Mouse (Mus musculus): ENCODE measurements at regions not wholly inside any gene's neighbourhood (a gene's known extent, or its start where the extent isn't known, plus 50 kb on each side); places are given as distances from the start of the nearest gene placed in this dataset.

DNA sequence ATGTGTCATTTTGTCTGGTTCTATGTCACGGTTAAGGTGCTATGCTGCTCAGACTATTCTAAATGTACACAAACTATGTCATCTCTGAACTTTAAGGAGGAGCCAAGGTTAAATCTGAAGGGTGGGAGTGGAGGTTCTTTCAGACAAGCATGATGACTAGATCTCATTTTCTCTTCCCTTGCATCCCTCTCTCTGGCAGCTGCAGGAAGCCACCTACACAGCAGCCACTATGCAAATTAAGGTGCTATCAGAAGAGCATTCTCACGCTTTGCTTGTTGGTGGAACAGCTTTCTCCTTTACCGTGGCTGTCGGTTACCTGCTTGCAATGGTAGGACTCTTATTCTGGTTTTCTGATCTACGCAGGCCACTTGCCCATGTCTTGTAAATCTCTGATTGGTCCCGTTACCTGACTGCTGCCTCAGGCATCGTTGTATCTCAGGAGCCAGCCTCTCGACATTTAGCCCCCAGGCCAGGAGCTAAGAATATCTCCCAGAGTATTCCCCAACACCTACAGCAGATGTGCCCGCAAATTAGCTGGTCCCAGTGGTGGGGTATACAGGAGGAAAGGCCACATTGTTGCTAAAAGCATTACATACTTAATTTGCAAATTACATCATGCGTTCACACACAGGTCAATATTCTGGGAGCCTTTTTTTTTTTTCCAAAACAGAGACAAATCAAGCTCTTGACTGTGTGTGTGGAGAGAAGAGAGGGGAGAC lies 192.6 kb downstream of the Emx2 start:
- no peaks in the 10 kb centered on the region for H3K27me3 ChIP-seq
- 72% methylated on average over 10 of the region's 10 CpGs for WGBS
- H3K4me3 ChIP-seq = no peak overlapping the region
- no peak overlapping the region for H3K4me2 ChIP-seq (replicated peaks)
- H3K36me3 ChIP-seq = no peaks in the 10 kb centered on the region
- H3K4me1 ChIP-seq = no peaks in the 10 kb centered on the region
- ATAC-seq (ENCODE audit: low FRiP score) = no peak
- no peak overlapping the region for H3K9ac ChIP-seq
- H3K27ac ChIP-seq = no peak overlapping the region
- no peaks in the 10 kb centered on the region for H3K9me3 ChIP-seq (replicated peaks)

DNA sequence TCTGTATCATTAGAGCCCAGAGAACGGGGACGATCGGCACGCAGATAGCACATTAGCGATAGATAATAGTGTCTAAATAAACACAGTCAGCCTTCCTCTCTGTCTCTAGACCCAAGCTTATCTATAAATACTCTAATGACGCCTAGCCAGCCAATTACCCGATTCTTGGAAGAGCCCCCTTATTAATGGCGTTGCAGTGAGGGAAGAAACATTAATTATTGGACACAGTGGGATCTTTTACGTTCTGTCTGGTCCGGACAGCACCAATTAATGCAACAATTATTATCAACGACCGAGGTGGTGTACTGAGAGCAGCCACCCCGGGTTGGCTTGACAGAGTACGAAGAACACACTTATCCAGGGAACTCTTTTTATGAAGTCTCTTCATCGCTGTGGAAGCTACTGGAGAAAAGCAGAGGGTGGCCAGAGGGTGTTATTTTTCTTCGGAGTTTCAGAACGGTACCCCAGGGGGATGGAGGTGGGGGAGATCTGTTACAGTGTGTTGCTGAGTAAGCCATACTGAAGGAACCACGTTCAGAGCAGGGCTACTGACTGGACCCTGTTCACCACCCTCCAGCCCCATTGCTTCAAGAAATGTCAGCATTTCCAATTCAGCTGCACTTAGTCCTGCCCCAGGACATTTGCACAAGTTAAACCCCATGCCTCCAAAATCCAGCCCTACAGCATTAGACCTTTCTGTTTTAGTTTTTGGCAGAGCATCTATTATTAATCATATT lies 195.6 kb downstream of the Emx2 start:
- no peak overlapping the region for H3K4me3 ChIP-seq
- H3K4me1 ChIP-seq = no peaks in the 10 kb centered on the region
- H3K9me3 ChIP-seq (replicated peaks) = no peaks in the 10 kb centered on the region
- no peaks in the 10 kb centered on the region for H3K27me3 ChIP-seq
- no peak for ATAC-seq (ENCODE audit: low FRiP score)
- H3K27ac ChIP-seq = no peak overlapping the region
- no peak overlapping the region for H3K4me2 ChIP-seq (replicated peaks)
- WGBS = 63% methylated on average over 18 of the region's 18 CpGs
- H3K9ac ChIP-seq = no peak overlapping the region
- no peaks in the 10 kb centered on the region for H3K36me3 ChIP-seq

DNA sequence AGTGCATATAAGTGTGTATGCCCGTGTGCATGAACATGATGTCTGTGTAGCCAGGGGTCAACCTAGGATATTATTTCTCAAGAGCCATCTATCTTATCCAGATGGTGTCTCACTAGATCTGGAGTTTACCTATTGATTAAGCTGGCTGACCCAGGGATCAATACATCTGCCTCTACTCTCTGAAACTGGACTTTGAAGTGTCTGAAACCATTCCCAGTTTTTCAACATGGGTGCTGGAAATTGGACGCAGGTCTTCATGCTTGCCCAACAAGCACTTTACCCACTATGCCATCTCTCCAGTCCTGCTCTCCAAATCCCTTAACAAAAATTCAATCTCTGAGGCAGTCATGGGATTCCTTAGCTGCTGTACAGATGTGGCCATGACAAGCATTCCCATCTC lies 197.1 kb downstream of the Emx2 start:
- Histone ChIP-seq H3K27ac (no peak overlapping the region), H3K4me1 (no peaks in the 10 kb centered on the region), H3K4me2 (replicated peaks) (no peak overlapping the region), H3K27me3 (no peaks in the 10 kb centered on the region), H3K9ac (no peak overlapping the region), H3K36me3 (no peaks in the 10 kb centered on the region), H3K4me3 (no peak overlapping the region), H3K9me3 (replicated peaks) (no peaks in the 10 kb centered on the region)
- WGBS = 89% methylated on average over 2 of the region's 2 CpGs
- ATAC-seq (ENCODE audit: low FRiP score) = no peak

DNA sequence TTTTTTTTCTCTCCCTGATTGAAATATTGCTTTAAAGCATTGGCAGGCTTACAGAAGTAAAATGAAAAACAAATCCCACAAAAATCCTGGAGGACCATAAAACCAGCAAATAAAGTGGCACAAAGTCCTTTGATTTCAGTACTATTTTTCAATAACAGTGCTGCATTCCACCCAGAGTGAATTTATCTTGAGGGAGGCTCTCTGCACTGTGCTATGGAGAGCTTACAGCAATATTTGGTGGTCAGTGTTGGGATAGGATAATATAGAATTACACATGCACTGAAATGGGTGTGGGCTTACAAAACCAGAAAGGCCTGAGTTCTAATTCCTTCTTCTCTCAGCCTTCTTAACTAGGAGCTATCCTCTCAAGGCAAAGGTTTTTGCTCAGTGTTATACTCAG lies 211.6 kb downstream of the Emx2 start:
- Histone ChIP-seq H3K36me3 (no peaks in the 10 kb centered on the region), H3K27ac (no peak overlapping the region), H3K9me3 (replicated peaks) (no peaks in the 10 kb centered on the region), H3K27me3 (no peaks in the 10 kb centered on the region), H3K4me3 (no peak overlapping the region), H3K4me2 (replicated peaks) (no peak overlapping the region), H3K4me1 (no peaks in the 10 kb centered on the region), H3K9ac (no peak overlapping the region)
- ATAC-seq (ENCODE audit: low FRiP score) = no peak

DNA sequence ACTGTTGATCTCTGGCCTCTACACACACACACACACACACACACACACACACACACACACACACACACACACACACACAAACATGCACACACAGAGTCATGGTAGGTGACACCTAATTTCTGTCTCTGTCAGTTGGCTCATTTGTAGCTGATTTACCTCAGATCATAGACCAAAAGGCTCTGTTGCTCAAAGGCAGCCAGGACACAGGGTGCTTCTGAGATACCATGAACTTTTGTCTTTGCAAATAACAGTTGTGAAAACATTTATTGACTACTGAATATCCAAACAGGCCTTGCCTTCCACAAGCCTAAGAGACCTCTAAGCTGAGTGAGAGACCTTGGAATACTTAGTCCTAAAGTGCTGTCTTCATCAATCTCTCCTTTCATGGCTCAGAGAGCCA lies 215.4 kb downstream of the Emx2 start:
- ATAC-seq (ENCODE audit: low FRiP score) = no peak
- H3K4me3 ChIP-seq = no peak overlapping the region
- no peak overlapping the region for H3K4me2 ChIP-seq (replicated peaks)
- H3K4me1 ChIP-seq = no peaks in the 10 kb centered on the region
- no peaks in the 10 kb centered on the region for H3K27me3 ChIP-seq
- no peak overlapping the region for H3K9ac ChIP-seq
- H3K27ac ChIP-seq = no peak overlapping the region
- no peaks in the 10 kb centered on the region for H3K36me3 ChIP-seq
- H3K9me3 ChIP-seq (replicated peaks) = no peaks in the 10 kb centered on the region

DNA sequence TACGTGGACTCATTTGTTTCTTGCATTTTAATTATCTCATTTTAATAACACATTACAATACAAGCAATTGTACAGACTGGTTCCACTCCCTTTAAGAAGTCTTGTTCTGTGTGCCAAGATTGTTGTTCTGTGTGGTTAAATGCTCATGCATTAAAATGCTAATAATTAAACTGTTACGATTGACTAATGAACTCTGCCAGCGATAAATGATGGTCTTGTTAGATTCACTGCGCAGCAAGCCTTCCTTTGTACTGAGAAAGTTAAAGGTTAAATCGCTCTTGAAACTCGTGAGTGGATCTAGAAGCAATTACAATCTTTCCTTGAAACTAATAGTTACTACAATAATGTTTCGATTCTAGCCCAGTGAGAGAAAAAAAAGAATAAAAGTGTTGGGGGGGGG lies 221.0 kb downstream of the Emx2 start:
- no peaks in the 10 kb centered on the region for H3K27me3 ChIP-seq
- WGBS = 70% methylated on average over 7 of the region's 7 CpGs
- no peaks in the 10 kb centered on the region for H3K36me3 ChIP-seq
- no peak overlapping the region for H3K4me3 ChIP-seq
- ATAC-seq (ENCODE audit: low FRiP score) = no peak
- no peak overlapping the region for H3K9ac ChIP-seq
- no peak overlapping the region for H3K4me2 ChIP-seq (replicated peaks)
- H3K27ac ChIP-seq = no peak overlapping the region
- H3K4me1 ChIP-seq = no peaks in the 10 kb centered on the region
- no peaks in the 10 kb centered on the region for H3K9me3 ChIP-seq (replicated peaks)

DNA sequence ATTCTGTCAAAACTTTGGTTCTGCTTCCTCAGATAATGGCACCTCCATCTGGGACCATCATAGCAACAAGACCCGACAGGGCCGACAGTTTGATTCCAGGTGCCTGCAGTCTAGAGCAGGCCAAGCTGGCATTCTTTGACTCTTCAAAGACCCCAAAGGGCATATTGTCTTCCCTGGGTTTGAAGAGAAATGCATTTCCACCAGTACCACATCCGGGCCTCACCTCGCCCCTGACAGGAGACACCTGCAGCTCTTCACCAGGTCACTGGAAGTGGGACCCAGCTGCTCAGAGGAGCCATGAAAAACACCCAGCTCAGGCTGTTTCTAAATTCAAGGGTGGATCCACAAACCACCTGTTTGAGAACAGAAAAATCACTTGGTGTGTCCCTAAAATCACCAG lies 222.2 kb downstream of the Emx2 start:
- Histone ChIP-seq H3K4me3 (no peak overlapping the region), H3K4me1 (no peaks in the 10 kb centered on the region; the same call in 1 of the 2 replicates), H3K9ac (no peak overlapping the region), H3K4me2 (replicated peaks) (no peak overlapping the region), H3K9me3 (replicated peaks) (no peaks in the 10 kb centered on the region), H3K27ac (no peak overlapping the region), H3K27me3 (no peaks in the 10 kb centered on the region), H3K36me3 (no peaks in the 10 kb centered on the region)
- WGBS = 95% methylated on average over 4 of the region's 4 CpGs
- no peak for ATAC-seq (ENCODE audit: low FRiP score)

DNA sequence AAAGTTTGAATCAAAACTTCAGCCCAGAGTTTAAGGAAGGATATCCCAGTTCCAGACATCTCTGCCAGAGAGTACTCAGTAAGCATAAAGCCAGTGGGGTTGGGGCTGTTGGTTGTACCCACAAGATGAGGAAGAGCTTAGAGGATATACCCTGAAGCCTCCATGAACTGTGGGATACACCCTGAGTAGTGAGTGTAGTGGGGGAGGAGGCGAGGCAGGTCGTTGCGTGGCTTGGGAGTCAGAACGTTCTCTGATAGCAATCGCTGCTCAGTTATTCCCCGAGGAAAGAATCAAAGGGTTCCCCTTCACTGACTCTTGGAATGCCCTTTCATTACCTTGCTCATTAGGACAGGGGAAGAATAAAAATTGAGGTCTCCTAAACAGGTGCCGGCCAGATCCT lies 226.1 kb downstream of the Emx2 start:
- no peak overlapping the region for H3K9ac ChIP-seq

DNA sequence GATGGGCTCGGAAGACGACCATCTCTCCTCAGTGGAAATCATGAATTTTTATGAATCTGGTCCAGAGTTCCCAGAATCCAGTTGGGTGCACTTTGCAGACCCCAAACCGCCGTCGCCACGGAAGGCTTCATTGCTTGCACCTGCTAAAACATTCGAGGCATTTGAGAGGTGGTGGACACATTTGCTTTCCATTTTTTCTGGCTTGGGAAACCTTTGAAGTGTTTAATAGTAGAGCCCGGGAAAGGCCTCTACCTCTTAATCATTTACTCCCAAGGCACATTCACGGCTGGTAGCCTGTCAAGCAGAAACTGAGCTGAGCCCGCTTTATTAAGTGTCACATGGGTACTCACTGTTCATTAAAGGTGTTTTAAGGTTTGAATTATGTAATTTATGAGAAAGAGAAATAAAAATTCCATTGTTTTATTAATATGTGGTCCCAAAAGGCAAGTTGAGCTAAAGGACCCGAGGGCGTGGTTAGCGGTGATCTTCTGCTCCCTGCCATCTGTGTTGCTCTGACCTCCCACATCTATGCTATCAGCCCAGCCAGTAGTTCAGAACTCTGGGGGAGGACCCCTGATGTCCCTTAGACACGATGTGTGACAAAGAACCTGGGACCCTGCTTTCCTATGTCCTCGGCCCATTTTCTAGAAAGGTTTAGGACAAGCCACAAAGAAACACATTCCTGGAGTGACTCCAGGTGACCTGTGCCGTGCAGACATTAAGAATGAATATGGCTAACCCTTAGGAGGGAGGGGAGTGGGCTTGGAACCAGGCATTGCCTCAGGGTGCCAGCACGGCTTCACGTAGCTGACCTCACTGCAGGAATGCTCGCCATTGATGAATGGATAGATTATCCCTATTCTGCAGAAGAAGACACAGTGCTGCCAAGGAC lies 227.9 kb downstream of the Emx2 start:
- no peak overlapping the region for H3K27ac ChIP-seq
- H3K9ac ChIP-seq = no peak overlapping the region
- no peaks in the 10 kb centered on the region for H3K36me3 ChIP-seq
- ATAC-seq (ENCODE audit: low FRiP score) = no peak
- no peak overlapping the region for H3K4me2 ChIP-seq (replicated peaks)
- no peak overlapping the region for H3K4me3 ChIP-seq
- 55% methylated on average over 19 of the region's 19 CpGs for WGBS
- no peaks in the 10 kb centered on the region for H3K9me3 ChIP-seq (replicated peaks)
- no peaks in the 10 kb centered on the region for H3K27me3 ChIP-seq
- H3K4me1 ChIP-seq = peaks cover 4% of the 10 kb centered on the region

More for the DNA sequence above, 226.1 kb downstream of the Emx2 start:
- H3K27ac ChIP-seq = no peak overlapping the region
- no peaks in the 10 kb centered on the region for H3K27me3 ChIP-seq
- no peak overlapping the region for H3K4me2 ChIP-seq (replicated peaks)
- H3K4me1 ChIP-seq = peaks cover 4% of the 10 kb centered on the region
- 79% methylated on average over 7 of the region's 7 CpGs for WGBS
- no peak overlapping the region for H3K4me3 ChIP-seq
- no peaks in the 10 kb centered on the region for H3K9me3 ChIP-seq (replicated peaks)
- ATAC-seq (ENCODE audit: low FRiP score) = no peak
- H3K36me3 ChIP-seq = no peaks in the 10 kb centered on the region

DNA sequence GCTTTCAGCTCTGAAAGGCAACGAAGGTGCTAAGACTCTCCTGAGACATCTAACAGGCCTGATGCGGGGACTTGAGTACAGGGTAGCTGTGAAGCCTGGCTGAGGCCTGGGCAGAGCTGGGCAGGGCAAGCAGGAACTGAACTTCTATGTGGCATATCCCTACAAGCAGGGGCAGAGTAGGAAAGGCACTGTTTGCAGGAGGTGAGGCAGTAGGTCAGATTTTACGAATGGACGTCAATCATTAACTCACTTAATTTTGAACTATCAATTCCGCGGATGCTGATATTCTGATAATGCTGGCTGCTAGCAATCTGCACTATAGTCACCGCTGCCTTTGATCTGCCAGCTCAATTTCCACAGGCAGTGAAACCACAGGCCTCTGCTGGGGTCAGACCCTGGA lies 229.0 kb downstream of the Emx2 start:
- ATAC-seq (ENCODE audit: low FRiP score) = no peak
- H3K9ac ChIP-seq = no peak overlapping the region
- H3K4me3 ChIP-seq = no peak overlapping the region
- peaks cover 4% of the 10 kb centered on the region for H3K4me1 ChIP-seq
- no peak overlapping the region for H3K27ac ChIP-seq
- H3K9me3 ChIP-seq (replicated peaks) = no peaks in the 10 kb centered on the region
- H3K36me3 ChIP-seq = no peaks in the 10 kb centered on the region
- 87% methylated on average over 7 of the region's 7 CpGs for WGBS
- no peaks in the 10 kb centered on the region for H3K27me3 ChIP-seq
- H3K4me2 ChIP-seq (replicated peaks) = no peak overlapping the region

DNA sequence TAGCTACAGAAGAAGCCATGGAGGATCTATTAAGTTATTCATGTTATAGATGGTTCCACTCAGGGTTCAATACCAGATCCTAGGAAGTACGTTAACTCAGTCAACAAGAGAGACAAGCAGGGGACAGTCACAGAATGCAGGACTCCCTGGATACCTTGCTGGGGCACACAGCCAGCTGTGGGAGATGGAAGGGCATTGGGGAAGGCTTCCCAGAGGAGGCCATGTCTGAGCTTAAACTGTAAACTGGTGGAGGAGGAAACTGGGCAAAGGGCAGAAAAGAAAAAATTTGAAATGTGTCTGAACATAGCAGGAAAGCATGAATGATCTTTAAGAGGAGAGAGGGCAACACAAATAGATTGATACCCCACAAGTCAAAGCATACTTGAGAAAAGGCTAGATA lies 229.5 kb downstream of the Emx2 start:
- H3K27me3 ChIP-seq = no peaks in the 10 kb centered on the region
- peaks cover 4% of the 10 kb centered on the region for H3K4me1 ChIP-seq
- no peaks in the 10 kb centered on the region for H3K36me3 ChIP-seq
- 82% methylated on average over 1 of the region's 1 CpGs for WGBS
- no peak overlapping the region for H3K27ac ChIP-seq
- no peak for ATAC-seq (ENCODE audit: low FRiP score)
- H3K4me2 ChIP-seq (replicated peaks) = no peak overlapping the region
- H3K4me3 ChIP-seq = no peak overlapping the region
- H3K9me3 ChIP-seq (replicated peaks) = no peaks in the 10 kb centered on the region
- H3K9ac ChIP-seq = no peak overlapping the region

DNA sequence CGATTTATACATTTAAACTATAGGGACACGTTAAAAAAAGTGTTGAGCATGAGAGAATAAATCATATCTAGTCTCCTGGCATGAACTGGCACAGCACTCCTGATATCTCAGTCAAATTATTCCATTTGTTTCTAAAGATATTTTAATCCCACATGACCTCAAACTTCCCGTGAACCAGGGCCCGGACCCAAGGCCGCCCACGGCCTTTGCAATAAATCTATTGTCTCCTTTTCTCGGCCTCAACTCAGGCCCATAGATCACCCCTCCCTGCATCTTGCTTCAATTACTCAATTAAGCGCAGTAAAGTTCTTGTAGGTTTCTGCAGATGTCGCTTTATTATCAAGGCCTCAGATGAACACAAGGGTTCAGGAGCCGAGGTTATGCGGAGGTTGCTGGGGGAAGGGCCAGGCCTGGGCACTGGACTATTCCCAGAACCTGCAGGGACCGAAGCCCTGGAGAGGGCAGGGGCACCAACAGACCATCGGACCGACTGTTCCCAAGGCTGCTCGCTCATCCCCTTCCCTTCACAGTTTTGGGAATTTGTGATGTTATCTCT lies 233.4 kb downstream of the Emx2 start:
- H3K9ac ChIP-seq = no peak overlapping the region
- no peaks in the 10 kb centered on the region for H3K9me3 ChIP-seq (replicated peaks)
- H3K36me3 ChIP-seq = no peaks in the 10 kb centered on the region
- no peak overlapping the region for H3K27ac ChIP-seq
- no peak for ATAC-seq (ENCODE audit: low FRiP score)
- H3K4me1 ChIP-seq = no peaks in the 10 kb centered on the region
- no peak overlapping the region for H3K4me2 ChIP-seq (replicated peaks)
- no peak overlapping the region for H3K4me3 ChIP-seq
- WGBS = 77% methylated on average over 15 of the region's 15 CpGs
- no peaks in the 10 kb centered on the region for H3K27me3 ChIP-seq
